Mouse (Mus musculus) ES-Bruce4 (cell line): ENCODE results near the gene Ndufab1. TPM values are rescaled to one million over a fixed set of nuclear protein-coding genes. Genes with fewer than 3 reads are reported as not detected.

ENCODE experiments used
- H3K27ac ChIP-seq: 2 replicates; pipeline ENCODE4 v1.5.1; 2012; ENCODE audit warnings: low read length, inconsistent platforms; ENCODE audit not compliant: insufficient read depth
- H3K27me3 ChIP-seq: 2 replicates; pipeline ENCODE4 v1.6.1; 2012; ENCODE audit warnings: mild to moderate bottlenecking, low read length, inconsistent platforms; ENCODE audit not compliant: control insufficient read depth, poor library complexity, insufficient read depth, severe bottlenecking
- H3K36me3 ChIP-seq: 2 replicates; pipeline ENCODE4 v1.6.1; 2012; ENCODE audit warnings: inconsistent platforms, mild to moderate bottlenecking, low read length, moderate library complexity; ENCODE audit not compliant: control insufficient read depth, poor library complexity, insufficient read depth, severe bottlenecking
- H3K4me1 ChIP-seq: one replicate; pipeline ENCODE4 v1.8.1; 2011; ENCODE audit warnings: low read length; ENCODE audit not compliant: control insufficient read depth, insufficient read depth
- H3K4me3 ChIP-seq: 2 replicates; pipeline ENCODE4 v1.5.1; 2011; ENCODE audit warnings: low read depth, mild to moderate bottlenecking, low read length
- H3K9ac ChIP-seq: 2 replicates; pipeline ENCODE4 v1.6.1; 2012; ENCODE audit warnings: low read depth, mild to moderate bottlenecking, inconsistent platforms; ENCODE audit not compliant: poor library complexity, severe bottlenecking
- H3K9me3 ChIP-seq: replicated peaks from 2 replicates; pipeline ENCODE4 v1.6.1; 2012; ENCODE audit warnings: mild to moderate bottlenecking, low read length, inconsistent platforms; ENCODE audit not compliant: control insufficient read depth, poor library complexity, insufficient read depth, severe bottlenecking
- CTCF ChIP-seq: IDR thresholded peaks from one replicate; pipeline ENCODE4 v1.8.1; 2011; ENCODE audit warnings: low read depth, low read length
- EP300 ChIP-seq: IDR thresholded peaks from 2 replicates; pipeline ENCODE4 v1.6.1; 2011; ENCODE audit warnings: low read depth, low read length; ENCODE audit not compliant: insufficient read depth
- POLR2A ChIP-seq: IDR thresholded peaks from one replicate; pipeline ENCODE4 v1.8.1; 2011; ENCODE audit warnings: low read length; ENCODE audit not compliant: insufficient read depth
- polyA plus RNA-seq: library from polyadenylated mRNA; stranded (reverse); fragments of >200 nt; gene quantifications from 2 replicates; pipeline ENCODE4 v1.2.4, GENCODE M21; 2011; ENCODE audit warnings: low read depth; ENCODE audit not compliant: missing spikeins, insufficient read depth, insufficient read length

The Ndufab1 gene
- polyA plus RNA-seq, 1 experiment = 271 TPM

GRCm38 (mm10) chr7:122099222-122099621, 2.5 kb downstream of the Ndufab1 start:
- peaks cover 43% of the 10 kb centered on the region for H3K36me3 ChIP-seq
- H3K9ac ChIP-seq = no peak overlapping the region
- TF ChIP-seq EP300 (no peak), CTCF (peak; percentile 47)
- no peak overlapping the region for H3K27ac ChIP-seq
- no peaks in the 10 kb centered on the region for H3K4me1 ChIP-seq
- no peaks in the 10 kb centered on the region for H3K9me3 ChIP-seq
- H3K27me3 ChIP-seq = no peaks in the 10 kb centered on the region
- H3K4me3 ChIP-seq = no peak overlapping the region

GRCm38 (mm10) chr7:122098009-122098408, 3.7 kb downstream of the Ndufab1 start:
- Histone ChIP-seq H3K4me1 (no peaks in the 10 kb centered on the region), H3K9ac (no peak overlapping the region), H3K27me3 (no peaks in the 10 kb centered on the region), H3K27ac (no peak overlapping the region), H3K9me3 (no peaks in the 10 kb centered on the region), H3K4me3 (no peak overlapping the region), H3K36me3 (peaks cover 49% of the 10 kb centered on the region)
- TF ChIP-seq POLR2A (no peak), EP300 (no peak), CTCF (no peak)

- no peak for TF ChIP-seq EP300
- peak; percentile 23 for TF ChIP-seq CTCF
- no peak for TF ChIP-seq POLR2A
- H3K9ac ChIP-seq = no peak overlapping the region
These were observed 6.9 kb downstream of the Ndufab1 start for GRCm38 (mm10) chr7:122094564-122095330.

GRCm38 (mm10) chr7:122087195-122087982, 14.3 kb downstream of the Ndufab1 start:
- Histone ChIP-seq H3K36me3 (peaks cover 59% of the 10 kb centered on the region), H3K27me3 (no peaks in the 10 kb centered on the region), H3K4me1 (no peaks in the 10 kb centered on the region), H3K9ac (no peak overlapping the region), H3K4me3 (no peak overlapping the region), H3K9me3 (no peaks in the 10 kb centered on the region), H3K27ac (no peak overlapping the region)
- no peak for TF ChIP-seq CTCF
- TF ChIP-seq POLR2A = no peak
- no peak for TF ChIP-seq EP300

More at GRCm38 (mm10) chr7:122094564-122095330, 6.9 kb downstream of the Ndufab1 start:
- Histone ChIP-seq H3K4me1 (no peaks in the 10 kb centered on the region), H3K9me3 (no peaks in the 10 kb centered on the region), H3K27me3 (no peaks in the 10 kb centered on the region), H3K27ac (no peak overlapping the region), H3K36me3 (peaks cover 77% of the 10 kb centered on the region), H3K4me3 (no peak overlapping the region)

GRCm38 (mm10) chr7:122081071-122081470, 20.6 kb downstream of the Ndufab1 start:
- H3K36me3 ChIP-seq = peaks cover 61% of the 10 kb centered on the region
- H3K9ac ChIP-seq = no peak overlapping the region
- no peak for TF ChIP-seq POLR2A
- TF ChIP-seq CTCF = no peak
- no peak for TF ChIP-seq EP300
- no peak overlapping the region for H3K27ac ChIP-seq
- H3K4me1 ChIP-seq = no peaks in the 10 kb centered on the region
- H3K4me3 ChIP-seq = no peak overlapping the region
- no peaks in the 10 kb centered on the region for H3K27me3 ChIP-seq
- H3K9me3 ChIP-seq = no peaks in the 10 kb centered on the region
